Mouse (Mus musculus): ENCODE data around the gene Pelp1.

The Pelp1 gene

GRCm38 (mm10) chr11:70409594-70410296, at the start of gene Pelp1:
Gene Pelp1, minus strand, starts transcription at chr11:70410031.
- peak; percentile 98 for DNase-seq (ENCODE audit: low spot score)

- peak; percentile 36 for DNase-seq (ENCODE audit: low spot score)
Observed at GRCm38 (mm10) chr11:70458688-70459600, 49.1 kb upstream of the Pelp1 start, which contains the start of gene Zmynd15. Gene Zmynd15, plus strand, starts transcription at chr11:70459433.

GRCm38 (mm10) chr11:70453261-70454044, 43.6 kb upstream of the Pelp1 start:
- DNase-seq (ENCODE audit: low spot score) = no peak

GRCm38 (mm10) chr11:70451797-70452498, 42.1 kb upstream of the Pelp1 start, which contains the start of gene Med11:
Gene Med11, plus strand, starts transcription at chr11:70451919.
- peak; percentile 96 for DNase-seq (ENCODE audit: low spot score)

GRCm38 (mm10) chr11:70450926-70451325, 41.1 kb upstream of the Pelp1 start:
- DNase-seq (ENCODE audit: low spot score) = no peak

- no peak for DNase-seq (ENCODE audit: low spot score)
Observed at GRCm38 (mm10) chr11:70447373-70447772, 37.5 kb upstream of the Pelp1 start.

GRCm38 (mm10) chr11:70446756-70447155, 36.9 kb upstream of the Pelp1 start:
- DNase-seq (ENCODE audit: low spot score) = no peak

GRCm38 (mm10) chr11:70444667-70445066, 34.8 kb upstream of the Pelp1 start:
- no peak for DNase-seq (ENCODE audit: low spot score)

GRCm38 (mm10) chr11:70443964-70444363, 34.1 kb upstream of the Pelp1 start:
- no peak for DNase-seq (ENCODE audit: low spot score)

GRCm38 (mm10) chr11:70441882-70442281, 32.1 kb upstream of the Pelp1 start:
- no peak for DNase-seq (ENCODE audit: low spot score)

- DNase-seq (ENCODE audit: low spot score) = no peak
Observed at GRCm38 (mm10) chr11:70440637-70441036, 30.8 kb upstream of the Pelp1 start.

- DNase-seq (ENCODE audit: low spot score) = no peak
Observed at GRCm38 (mm10) chr11:70438728-70439374, 29.0 kb upstream of the Pelp1 start.

- DNase-seq (ENCODE audit: low spot score) = no peak
Observed at GRCm38 (mm10) chr11:70437426-70437825, 27.6 kb upstream of the Pelp1 start.

- no peak for DNase-seq (ENCODE audit: low spot score)
Observed at GRCm38 (mm10) chr11:70435476-70435875, 25.6 kb upstream of the Pelp1 start.

- DNase-seq (ENCODE audit: low spot score) = no peak
Observed at GRCm38 (mm10) chr11:70433951-70434350, 24.1 kb upstream of the Pelp1 start.

GRCm38 (mm10) chr11:70433569-70433943, 23.7 kb upstream of the Pelp1 start:
- no peak for DNase-seq (ENCODE audit: low spot score)

GRCm38 (mm10) chr11:70432895-70433568, 23.2 kb upstream of the Pelp1 start:
- peak; percentile 54 for DNase-seq (ENCODE audit: low spot score)

- DNase-seq (ENCODE audit: low spot score) = peak; percentile 98
Observed at GRCm38 (mm10) chr11:70432048-70432894, 22.4 kb upstream of the Pelp1 start, which contains the start of gene Arrb2. Gene Arrb2, plus strand, starts transcription at chr11:70432635.

GRCm38 (mm10) chr11:70431574-70431973, 21.7 kb upstream of the Pelp1 start:
- DNase-seq (ENCODE audit: low spot score) = no peak
